Mouse (Mus musculus) ovary, postnatal 14 days (tissue): ENCODE measurements around the gene Sez6l2.

Source experiments
- DNase-seq: peaks from one replicate; pipeline ENCODE4 v3.0.0; 2022; ENCODE audit warnings: low spot score

The Sez6l2 gene

GRCm38 (mm10) chr7:126961095-126961494 lies 10.7 kb downstream of the Sez6l2 start:
- DNase-seq = no peak

- no peak for DNase-seq
These were observed 11.6 kb downstream of the Sez6l2 start for GRCm38 (mm10) chr7:126961965-126962364.

- no peak for DNase-seq
These were observed 13.4 kb downstream of the Sez6l2 start for GRCm38 (mm10) chr7:126963548-126964286.

GRCm38 (mm10) chr7:126965568-126965967 lies 15.2 kb downstream of the Sez6l2 start:
- DNase-seq = no peak

- no peak for DNase-seq
These were observed 17.0 kb downstream of the Sez6l2 start for GRCm38 (mm10) chr7:126967361-126967760.

- peak; percentile 28 for DNase-seq
These were observed 25.1 kb downstream of the Sez6l2 start for GRCm38 (mm10) chr7:126975493-126975892.

- no peak for DNase-seq
These were observed 25.4 kb downstream of the Sez6l2 start, which contains the start of gene Cdipt for GRCm38 (mm10) chr7:126975893-126975949. Gene Cdipt, plus strand, starts transcription at chr7:126975914.

- DNase-seq = peak; percentile 92
These were observed 25.8 kb downstream of the Sez6l2 start, which contains the start of gene Cdiptos for GRCm38 (mm10) chr7:126975950-126976866. Gene Cdiptos, minus strand, starts transcription at chr7:126976098.

- DNase-seq = no peak
These were observed 26.6 kb downstream of the Sez6l2 start for GRCm38 (mm10) chr7:126976878-126977459.

- no peak for DNase-seq
These were observed 28.5 kb downstream of the Sez6l2 start for GRCm38 (mm10) chr7:126978841-126979240.

- DNase-seq = no peak
These were observed 31.2 kb downstream of the Sez6l2 start for GRCm38 (mm10) chr7:126981601-126982000.

GRCm38 (mm10) chr7:126982054-126982453 lies 31.7 kb downstream of the Sez6l2 start:
- DNase-seq = no peak

- DNase-seq = no peak
These were observed 32.8 kb downstream of the Sez6l2 start for GRCm38 (mm10) chr7:126983113-126983512.

GRCm38 (mm10) chr7:126984667-126985444 lies 34.5 kb downstream of the Sez6l2 start:
- no peak for DNase-seq

GRCm38 (mm10) chr7:126986319-126986718 lies 36.0 kb downstream of the Sez6l2 start:
- DNase-seq = peak; percentile 33

- DNase-seq = no peak
These were observed 38.5 kb downstream of the Sez6l2 start for GRCm38 (mm10) chr7:126988816-126989215.

- no peak for DNase-seq
These were observed 46.1 kb downstream of the Sez6l2 start for GRCm38 (mm10) chr7:126996449-126996848.

- no peak for DNase-seq
These were observed 49.2 kb downstream of the Sez6l2 start for GRCm38 (mm10) chr7:126999568-126999967.

GRCm38 (mm10) chr7:127003620-127004019 lies 53.3 kb downstream of the Sez6l2 start:
- no peak for DNase-seq

GRCm38 (mm10) chr7:127004122-127004875 lies 53.9 kb downstream of the Sez6l2 start:
- no peak for DNase-seq

GRCm38 (mm10) chr7:127007313-127008024 lies 57.1 kb downstream of the Sez6l2 start:
- no peak for DNase-seq
